Mouse (Mus musculus) hindbrain, embryonic 13.5 days (tissue): ENCODE measurements around the gene Mtcl1. TPM values are rescaled to one million over a fixed set of nuclear protein-coding genes. Genes with fewer than 3 reads are reported as not detected.

Source experiments
- ATAC-seq: fragments of 200-750 bp; cut with Nextera tagmentation; 2 replicates; pipeline ENCODE4 v1.8.0; 2017; ENCODE audit warnings: moderate TSS enrichment; ENCODE audit not compliant: low FRiP score
- H3K27ac ChIP-seq: fragments of 300-500 bp; sonication (generic); 2 replicates; pipeline ENCODE4 v1.5.1; 2015; ENCODE audit warnings: inconsistent platforms, mild to moderate bottlenecking, moderate library complexity
- H3K27me3 ChIP-seq: fragments of 300-500 bp; sonication (generic); 2 replicates; pipeline ENCODE4 v1.6.1; 2015; ENCODE audit warnings: mild to moderate bottlenecking, inconsistent platforms
- H3K36me3 ChIP-seq: fragments of 300-500 bp; sonication (generic); 2 replicates; pipeline ENCODE4 v1.6.1; 2015; ENCODE audit warnings: mild to moderate bottlenecking, inconsistent platforms
- H3K4me1 ChIP-seq: fragments of 300-500 bp; sonication (generic); replicated peaks from 2 replicates; pipeline ENCODE4 v1.6.1; 2015; ENCODE audit warnings: inconsistent platforms
- H3K4me2 ChIP-seq: fragments of 300-500 bp; sonication (generic); 2 replicates; pipeline ENCODE4 v1.6.1; 2015; ENCODE audit warnings: inconsistent platforms, mild to moderate bottlenecking, moderate library complexity
- H3K4me3 ChIP-seq: fragments of 300-500 bp; sonication (generic); 2 replicates; pipeline ENCODE4 v1.5.1; 2015; ENCODE audit warnings: mild to moderate bottlenecking, inconsistent platforms
- H3K9ac ChIP-seq: fragments of 300-500 bp; sonication (generic); 2 replicates; pipeline ENCODE4 v1.6.1; 2015; ENCODE audit warnings: mild to moderate bottlenecking, inconsistent platforms
- H3K9me3 ChIP-seq: fragments of 300-500 bp; sonication (generic); 2 replicates; pipeline ENCODE4 v1.6.1; 2016; ENCODE audit warnings: inconsistent platforms
- WGBS: fragments of 180-500 bp; shearing (Covaris S2); methylation state at CpG from one replicate; pipeline ENCODE4 v1.1.7; 2015; 5-methylcytosine and 5-hydroxymethylcytosine counted together
- polyA plus RNA-seq: library from polyadenylated mRNA; unstranded; fragments of >200 nt; fragmentation: Nextera tagmentation; extraction: Ambion mirVana; gene quantifications from 2 replicates; pipeline ENCODE4 v1.2.1, GENCODE M21; 2015

Gene Mtcl1
- polyA plus RNA-seq, 1 experiment from 2014 or later, result 50.9 TPM

DNA sequence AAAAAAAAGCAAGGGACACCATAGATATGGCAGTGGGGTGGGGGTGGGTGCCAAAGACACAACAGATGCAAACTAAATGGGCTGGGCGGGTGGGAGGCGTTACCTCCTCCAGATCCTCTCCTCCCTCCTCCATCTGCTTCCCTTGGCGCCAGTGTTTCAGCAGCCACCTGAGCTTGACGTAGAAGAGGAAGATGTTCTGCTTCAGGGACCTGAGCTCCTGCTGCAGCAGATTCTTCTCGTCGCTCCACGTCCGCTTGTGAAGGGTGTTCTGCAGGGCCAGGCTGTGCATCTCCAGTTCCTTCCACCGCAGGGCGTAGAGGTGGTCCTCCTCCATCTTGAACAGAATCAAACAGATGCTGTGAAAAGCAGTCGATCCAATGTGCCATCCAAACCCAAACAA, 81.4 kb downstream of the Mtcl1 start:
- Histone ChIP-seq H3K27me3 (no peaks in the 10 kb centered on the region), H3K4me1 (peaks cover 15% of the 10 kb centered on the region), H3K9ac (no peak overlapping the region), H3K9me3 (no peaks in the 10 kb centered on the region), H3K4me3 (no peak overlapping the region), H3K36me3 (peaks cover 69% of the 10 kb centered on the region), H3K27ac (no peak overlapping the region), H3K4me2 (no peak overlapping the region)
- no peak for ATAC-seq
- WGBS, result 81% methylated on average over 11 of the region's 11 CpGs

- H3K9me3 ChIP-seq, result no peaks in the 10 kb centered on the region
- WGBS, result 91% methylated on average over 1 of the region's 1 CpGs
- H3K4me1 ChIP-seq, result peaks cover 15% of the 10 kb centered on the region
- no peak overlapping the region for H3K27ac ChIP-seq
- H3K36me3 ChIP-seq, result peaks cover 68% of the 10 kb centered on the region
- no peak overlapping the region for H3K9ac ChIP-seq
- H3K4me2 ChIP-seq, result no peak overlapping the region
- no peak overlapping the region for H3K4me3 ChIP-seq
- no peak for ATAC-seq
- no peaks in the 10 kb centered on the region for H3K27me3 ChIP-seq
Measured at GRCm38 (mm10) chr17:66365664-66366063, 83.9 kb downstream of the Mtcl1 start.

DNA sequence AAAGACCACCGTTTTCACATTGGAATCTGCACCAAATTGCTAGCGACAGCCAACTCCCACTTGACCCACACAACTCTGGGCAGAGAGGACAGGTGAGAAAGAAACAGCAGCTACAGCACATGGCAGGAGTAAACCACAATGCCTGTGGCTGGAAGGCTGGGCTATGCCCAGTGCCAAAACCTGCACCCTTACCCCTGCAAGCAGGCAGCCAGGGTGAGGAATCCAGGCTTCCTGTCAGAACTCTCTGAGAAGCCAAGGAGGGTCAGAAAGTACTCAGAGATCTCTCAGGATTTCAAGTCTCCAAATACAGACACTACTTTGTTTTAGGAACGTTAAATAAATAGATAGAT, 84.3 kb downstream of the Mtcl1 start:
- Histone ChIP-seq H3K36me3 (peaks cover 65% of the 10 kb centered on the region), H3K4me2 (no peak overlapping the region), H3K27me3 (no peaks in the 10 kb centered on the region), H3K9me3 (no peaks in the 10 kb centered on the region), H3K9ac (no peak overlapping the region), H3K4me1 (peaks cover 14% of the 10 kb centered on the region), H3K27ac (0 out of 2 replicates have a peak overlapping the region, but pooled peaks have one; percentile 5), H3K4me3 (no peak overlapping the region)
- no peak for ATAC-seq
- WGBS, result 90% methylated on average over 3 of the region's 3 CpGs

- no peaks in the 10 kb centered on the region for H3K27me3 ChIP-seq
- H3K4me1 ChIP-seq, result peaks cover 9% of the 10 kb centered on the region
- 0 out of 2 replicates have a peak overlapping the region, but pooled peaks have one; percentile 5 for H3K27ac ChIP-seq
- H3K4me2 ChIP-seq, result no peak overlapping the region
- peaks cover 60% of the 10 kb centered on the region for H3K36me3 ChIP-seq
- no peak for ATAC-seq
- no peak overlapping the region for H3K4me3 ChIP-seq
- WGBS, result 83% methylated on average over 26 of the region's 26 CpGs
- H3K9ac ChIP-seq, result no peak overlapping the region
- no peaks in the 10 kb centered on the region for H3K9me3 ChIP-seq
Measured at GRCm38 (mm10) chr17:66364525-66365292, 84.8 kb downstream of the Mtcl1 start.

- Histone ChIP-seq H3K9ac (no peak overlapping the region), H3K27me3 (no peaks in the 10 kb centered on the region), H3K4me3 (no peak overlapping the region), H3K4me1 (peaks cover 8% of the 10 kb centered on the region), H3K36me3 (peaks cover 62% of the 10 kb centered on the region), H3K4me2 (no peak overlapping the region), H3K9me3 (no peaks in the 10 kb centered on the region), H3K27ac (no peak overlapping the region)
- ATAC-seq, result no peak
- WGBS, result 94% methylated on average over 36 of the region's 36 CpGs
Measured at GRCm38 (mm10) chr17:66363852-66364524, 85.6 kb downstream of the Mtcl1 start.

DNA sequence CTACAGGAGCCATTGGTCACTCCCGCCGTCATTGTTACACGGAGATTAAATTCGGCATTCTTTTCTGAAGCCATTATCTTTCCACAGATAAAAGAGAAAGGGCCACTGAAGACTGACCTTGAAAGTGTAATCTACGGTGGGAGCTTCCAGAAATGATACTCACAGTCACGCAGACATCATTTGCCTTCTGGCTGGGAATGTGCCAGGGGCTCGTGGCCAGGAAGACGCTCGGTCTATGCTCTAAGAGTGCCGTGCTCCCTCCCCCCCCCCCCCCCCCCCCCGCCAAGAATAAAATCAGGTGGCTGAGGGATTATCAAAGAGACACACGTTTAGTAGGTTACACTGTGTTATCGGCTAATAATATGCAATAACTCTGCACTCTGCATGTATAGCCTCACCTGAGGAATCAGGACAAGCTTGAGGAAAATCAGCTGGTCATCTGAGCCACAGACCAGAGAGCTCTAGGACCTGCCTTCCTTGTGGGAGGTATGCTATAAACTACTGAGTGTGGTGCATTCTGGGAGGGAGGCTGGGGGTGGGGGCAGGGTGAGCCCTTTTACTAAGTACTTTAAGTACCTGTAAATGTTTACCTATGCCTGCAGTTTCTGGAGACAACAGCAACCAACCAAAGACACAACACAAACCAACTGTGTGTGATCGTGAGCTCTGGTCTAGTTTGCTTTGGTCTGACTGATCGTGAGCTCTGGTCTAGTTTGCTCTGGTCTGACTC, 87.1 kb downstream of the Mtcl1 start:
- peaks cover 62% of the 10 kb centered on the region for H3K36me3 ChIP-seq
- H3K4me3 ChIP-seq, result no peak overlapping the region
- H3K27ac ChIP-seq, result no peak overlapping the region; the same call in 1 of the 2 replicates
- WGBS, result 71% methylated on average over 14 of the region's 15 CpGs
- H3K4me1 ChIP-seq, result peaks cover 3% of the 10 kb centered on the region
- no peaks in the 10 kb centered on the region for H3K9me3 ChIP-seq
- no peak overlapping the region for H3K9ac ChIP-seq
- H3K27me3 ChIP-seq, result no peaks in the 10 kb centered on the region
- 0 out of 2 replicates have a peak, but pooled peaks have one; percentile 21 for ATAC-seq
- H3K4me2 ChIP-seq, result no peak overlapping the region

DNA sequence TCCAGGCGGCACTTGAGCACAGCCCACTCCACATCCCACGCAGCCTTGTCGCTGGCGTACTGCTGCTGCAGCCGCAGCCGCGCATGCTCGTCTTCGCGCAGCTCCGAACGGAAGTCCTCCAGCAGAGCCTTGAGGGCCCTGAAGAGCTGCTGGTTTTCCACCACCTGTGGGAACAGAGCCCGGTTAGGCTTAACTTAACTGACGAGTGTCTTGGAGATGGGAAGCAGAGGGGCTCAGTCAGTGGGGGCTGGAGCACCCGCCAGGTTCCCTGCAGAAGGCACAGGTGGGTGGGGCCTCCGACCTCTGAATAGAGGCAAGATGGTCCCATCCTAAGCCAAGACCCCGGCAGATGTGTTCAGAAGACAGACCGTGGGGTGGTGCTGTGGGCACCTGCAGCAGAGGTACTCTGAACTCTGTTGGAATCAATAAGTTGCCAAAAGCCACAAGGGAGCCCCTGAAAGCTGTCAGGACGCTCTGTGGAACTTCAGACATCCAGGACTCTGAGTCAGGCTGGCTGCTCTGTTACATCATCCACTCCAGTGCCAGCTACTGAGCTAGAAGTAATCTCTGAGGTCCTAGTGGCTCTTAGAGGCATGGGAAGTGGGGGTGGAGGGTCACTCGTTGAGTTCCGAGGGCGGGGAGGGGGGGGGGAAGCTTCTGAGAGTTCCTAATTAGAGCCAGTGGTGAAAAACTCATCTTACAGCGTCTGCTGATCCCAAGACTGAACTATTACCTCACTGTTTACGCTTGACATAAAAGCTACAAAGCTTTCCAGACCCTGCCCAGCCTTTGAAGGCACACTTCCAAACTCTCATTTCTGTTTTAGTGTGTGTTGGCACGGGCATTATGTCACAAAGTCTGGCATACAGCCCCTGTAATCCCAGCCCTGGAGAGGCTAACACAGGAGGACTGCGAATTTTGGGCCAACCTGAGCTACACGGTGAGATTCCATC, 91.2 kb downstream of the Mtcl1 start:
- WGBS, result 85% methylated on average over 27 of the region's 27 CpGs
- Histone ChIP-seq H3K9ac (no peak overlapping the region), H3K27me3 (no peaks in the 10 kb centered on the region), H3K4me2 (no peak overlapping the region), H3K4me1 (0 out of 2 replicates have a peak, but pooled peaks cover 2% of the 10 kb centered on the region), H3K9me3 (no peaks in the 10 kb centered on the region), H3K27ac (no peak overlapping the region), H3K36me3 (peaks cover 65% of the 10 kb centered on the region), H3K4me3 (no peak overlapping the region)
- no peak for ATAC-seq

- H3K4me1 ChIP-seq, result peaks cover 11% of the 10 kb centered on the region
- H3K27ac ChIP-seq, result no peak overlapping the region
- 82% methylated on average over 9 of the region's 9 CpGs for WGBS
- no peak overlapping the region for H3K4me2 ChIP-seq
- H3K9me3 ChIP-seq, result no peaks in the 10 kb centered on the region
- peaks cover 63% of the 10 kb centered on the region for H3K36me3 ChIP-seq
- no peaks in the 10 kb centered on the region for H3K27me3 ChIP-seq
- H3K4me3 ChIP-seq, result no peak overlapping the region
- ATAC-seq, result no peak
- H3K9ac ChIP-seq, result no peak overlapping the region
Measured at GRCm38 (mm10) chr17:66357171-66358025, 92.2 kb downstream of the Mtcl1 start.

GRCm38 (mm10) chr17:66353907-66354306, 95.6 kb downstream of the Mtcl1 start:
- Histone ChIP-seq H3K27ac (peak overlapping the region; percentile 76; the same call in 1 of the 2 replicates), H3K4me2 (no peak overlapping the region), H3K4me1 (peaks cover 13% of the 10 kb centered on the region), H3K4me3 (no peak overlapping the region), H3K9me3 (no peaks in the 10 kb centered on the region), H3K36me3 (peaks cover 59% of the 10 kb centered on the region), H3K27me3 (no peaks in the 10 kb centered on the region), H3K9ac (no peak overlapping the region)
- WGBS, result 93% methylated on average over 14 of the region's 14 CpGs
- no peak for ATAC-seq

DNA sequence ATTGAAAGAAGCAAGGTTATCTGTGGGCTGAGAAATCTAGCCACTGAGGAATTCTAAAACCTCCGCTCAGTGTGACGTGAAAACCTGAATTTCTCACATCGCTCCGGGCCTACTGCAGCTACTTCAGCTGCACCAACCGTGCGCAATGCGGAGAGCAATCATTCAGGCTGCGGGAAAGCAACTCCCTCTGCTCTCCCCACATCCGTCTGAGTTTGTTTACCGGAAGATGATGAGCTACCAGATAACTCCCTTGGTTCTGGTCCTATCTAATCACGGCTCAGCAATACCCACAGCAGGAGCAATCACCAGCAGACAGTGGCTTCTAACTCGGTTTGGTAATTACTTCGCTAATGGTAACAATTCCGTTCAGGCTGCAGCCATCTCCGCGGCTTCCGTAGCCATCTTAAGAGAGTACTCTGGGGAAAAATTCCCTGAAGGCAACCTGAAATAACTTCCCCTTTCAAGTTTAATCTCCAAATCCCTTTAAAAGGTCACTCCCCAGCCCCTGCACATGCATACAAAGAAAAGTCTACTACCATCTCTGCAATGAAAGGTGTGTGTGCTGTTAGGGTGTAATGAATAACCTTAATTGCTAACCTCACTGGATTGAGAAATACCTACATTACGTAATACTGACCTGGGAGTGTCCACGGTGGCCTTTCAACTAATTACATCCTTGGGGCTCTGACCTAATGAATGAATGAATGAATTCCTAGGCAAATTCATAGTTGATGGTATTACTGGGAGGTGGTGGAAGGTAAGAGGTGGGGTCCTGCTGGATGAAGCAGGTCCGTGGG, 96.5 kb downstream of the Mtcl1 start:
- Histone ChIP-seq H3K9ac (no peak overlapping the region), H3K9me3 (no peaks in the 10 kb centered on the region), H3K36me3 (peaks cover 61% of the 10 kb centered on the region), H3K27me3 (no peaks in the 10 kb centered on the region), H3K27ac (peak overlapping the region; percentile 76), H3K4me2 (no peak overlapping the region), H3K4me3 (no peak overlapping the region), H3K4me1 (peaks cover 13% of the 10 kb centered on the region)
- peak; percentile 30; the same call in 1 of the 2 replicates for ATAC-seq
- 63% methylated on average over 20 of the region's 20 CpGs for WGBS
